Mouse (Mus musculus): ENCODE measurements around the gene Ilf2.

Gene Ilf2

GRCm38 (mm10) chr3:90462579-90462978 is 13.3 kb upstream of the Ilf2 start:
- no peak for DNase-seq (ENCODE audit: low read depth, low spot score)

DNA sequence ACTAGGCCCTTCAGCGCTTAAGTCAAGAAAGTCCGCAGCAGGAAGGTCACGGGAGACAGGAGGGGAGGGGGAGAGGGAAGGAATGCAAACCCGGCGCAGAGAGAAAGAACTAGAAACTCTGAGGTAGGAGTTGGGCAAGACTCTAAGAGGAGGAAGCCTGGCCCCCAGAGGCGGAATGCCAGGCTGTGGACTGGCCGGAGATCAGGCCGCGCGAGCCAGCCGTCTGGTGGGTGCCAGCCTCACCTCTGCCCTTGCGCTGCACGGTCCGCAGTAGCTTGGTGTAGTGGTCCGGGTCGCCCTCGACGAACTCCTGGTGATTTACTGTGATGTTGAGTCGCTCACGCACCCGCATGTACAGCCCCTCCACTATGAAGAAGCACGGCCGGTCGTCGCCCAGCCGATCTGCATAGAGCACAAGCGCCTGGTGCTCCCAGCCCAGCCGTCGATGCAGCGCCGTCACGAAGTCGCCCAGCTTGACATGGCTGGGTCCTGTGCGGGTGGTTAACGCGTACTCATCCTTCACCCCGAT is 11.3 kb upstream of the Ilf2 start:
- peak; percentile 69 for DNase-seq (ENCODE audit: low read depth, low spot score)

DNA sequence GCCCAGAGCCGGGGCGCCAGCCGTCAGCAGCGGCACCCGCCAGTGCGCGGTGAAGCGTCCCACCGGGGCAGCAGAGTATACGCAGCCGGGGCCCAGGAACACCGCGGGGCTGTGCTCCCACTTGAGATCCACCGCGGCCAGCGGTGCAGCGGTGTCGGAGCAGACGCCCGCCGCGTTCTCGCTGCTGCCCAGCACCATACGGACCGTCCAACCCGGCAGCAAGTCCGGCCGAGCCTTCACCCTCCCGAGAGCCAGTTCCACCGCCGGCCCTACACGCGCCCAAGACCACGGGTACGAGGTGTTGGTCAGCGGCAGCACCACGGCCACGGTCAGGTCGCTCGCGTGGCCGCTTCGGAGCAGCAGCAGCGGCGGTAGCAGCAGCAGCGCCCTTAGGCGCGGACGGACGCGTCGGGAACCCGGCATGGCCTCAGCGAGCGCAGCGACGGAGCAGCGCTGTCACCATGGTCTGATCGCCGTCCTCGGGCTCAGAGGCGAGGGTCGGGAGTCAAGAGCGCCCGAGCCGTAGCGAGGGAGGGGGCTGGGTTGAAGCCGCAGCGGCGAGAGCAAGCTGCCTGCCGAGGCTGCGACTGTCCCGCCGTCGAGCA is 10.7 kb upstream of the Ilf2 start:
- no peak for DNase-seq (ENCODE audit: low read depth, low spot score)

- peak; percentile 73 for DNase-seq (ENCODE audit: low read depth, low spot score)
These were observed 10.1 kb upstream of the Ilf2 start, which contains the start of gene Npr1 for GRCm38 (mm10) chr3:90465686-90466310. Gene Npr1, minus strand, starts transcription at chr3:90465866.

- DNase-seq (ENCODE audit: low read depth, low spot score): peak; percentile 90
These were observed 9.6 kb upstream of the Ilf2 start for GRCm38 (mm10) chr3:90466311-90466766.

DNA sequence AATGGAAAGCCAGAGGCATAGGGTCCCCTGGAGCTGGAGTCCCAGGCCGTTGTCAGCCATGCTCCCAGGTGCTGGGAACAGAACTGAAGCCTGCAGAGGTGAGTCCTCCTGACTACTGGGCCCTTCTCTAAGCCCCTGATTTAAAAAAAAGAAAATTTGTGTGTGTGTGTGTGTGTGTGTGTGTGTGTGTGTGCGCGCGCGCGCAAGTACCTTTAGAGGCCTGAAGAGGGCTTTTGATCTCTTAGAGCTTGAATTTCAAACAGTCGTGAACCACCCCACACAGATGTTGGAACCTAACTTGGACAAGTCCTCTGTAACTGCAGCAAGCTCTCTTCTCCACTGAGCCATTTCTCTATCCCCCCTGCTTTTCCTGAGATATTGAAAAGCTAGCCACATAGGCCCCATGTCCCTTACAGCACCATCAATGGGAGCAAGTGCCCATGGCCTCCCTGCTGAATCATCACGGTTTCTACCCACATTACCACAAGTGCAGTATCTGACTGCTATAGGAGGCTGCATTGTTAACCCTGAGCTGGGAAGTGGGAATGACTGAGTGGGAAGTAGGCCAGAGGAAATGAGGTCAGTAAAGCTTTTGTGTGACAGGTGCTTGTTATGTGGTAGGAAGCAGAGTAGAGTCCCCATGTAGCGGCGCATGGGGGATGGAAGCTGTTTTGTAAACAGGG is 8.2 kb upstream of the Ilf2 start:
- DNase-seq (ENCODE audit: low read depth, low spot score): no peak

DNA sequence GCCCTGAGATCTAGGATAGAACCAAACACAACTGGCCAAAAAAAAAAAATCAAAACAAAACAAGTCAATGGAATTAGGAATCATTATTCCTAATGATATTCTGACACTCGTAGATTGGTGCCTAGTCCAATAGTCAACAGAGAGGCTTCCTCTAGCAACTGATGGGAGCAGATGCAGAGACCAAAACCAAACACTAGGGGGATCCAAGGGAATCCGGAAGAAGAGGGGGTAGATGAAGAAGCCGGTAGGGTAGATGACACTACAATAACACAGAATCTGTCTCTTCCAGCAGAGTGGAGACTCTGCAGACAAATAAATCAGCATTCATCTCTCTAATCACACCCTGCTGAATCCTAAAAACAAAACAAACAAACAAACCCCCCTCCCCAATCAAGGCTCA is 3.7 kb upstream of the Ilf2 start:
- peak; percentile 82 for DNase-seq (ENCODE audit: low read depth, low spot score)

DNA sequence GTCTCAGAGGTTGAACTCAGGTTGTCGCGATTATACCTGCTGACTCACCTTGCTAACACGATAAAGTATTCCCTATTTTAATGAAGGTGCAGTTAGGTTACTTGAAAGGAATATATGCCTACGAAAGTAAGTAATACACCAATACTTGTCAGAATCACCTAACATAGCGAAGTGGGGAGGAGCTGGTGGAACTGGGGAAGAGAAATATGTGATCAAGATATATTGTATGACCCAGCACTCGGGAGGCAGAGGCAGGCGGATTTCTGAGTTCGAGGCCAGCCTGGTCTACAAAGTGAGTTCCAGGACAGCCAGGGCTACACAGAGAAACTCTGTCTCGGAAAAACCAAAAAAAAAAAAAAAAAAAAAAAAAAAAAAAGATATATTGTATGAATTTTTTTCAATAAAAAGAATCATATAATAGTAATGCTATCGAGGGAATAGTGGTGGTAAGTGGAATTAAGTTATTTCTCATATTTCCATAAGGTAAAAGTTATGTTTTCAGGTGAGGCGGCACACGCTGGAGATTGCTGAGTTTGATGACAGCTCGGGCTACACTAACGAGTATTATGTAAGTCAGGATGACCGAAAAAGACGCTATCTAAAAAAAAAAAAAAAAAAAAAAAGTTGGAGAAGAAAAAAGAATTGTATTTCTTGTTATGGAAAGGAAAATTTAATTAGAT is 635 bp upstream of the Ilf2 start:
- no peak for DNase-seq (ENCODE audit: low read depth, low spot score)

- no peak for DNase-seq (ENCODE audit: low read depth, low spot score)
These were observed 11.1 kb downstream of the Ilf2 start for GRCm38 (mm10) chr3:90486998-90487397.

DNA sequence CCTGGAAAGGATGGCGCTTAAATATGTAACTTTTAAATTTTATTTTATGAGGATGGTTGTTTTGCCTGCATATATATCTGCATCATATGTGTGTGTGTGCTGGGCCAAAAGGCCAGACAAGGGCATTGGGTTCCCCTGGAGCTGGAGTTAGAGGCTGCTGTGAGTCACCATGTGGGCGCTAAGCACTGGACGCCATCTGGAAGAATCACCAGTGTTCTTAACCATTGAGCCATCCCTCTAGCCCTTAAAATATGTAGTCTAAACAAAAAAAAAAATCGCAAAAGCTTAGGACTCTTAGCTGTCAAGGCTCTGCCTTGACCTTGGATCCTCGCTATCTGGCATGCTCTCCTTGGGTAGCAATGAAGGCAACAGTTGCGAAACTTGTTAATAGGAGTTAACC is 12.7 kb downstream of the Ilf2 start:
- DNase-seq (ENCODE audit: low read depth, low spot score): no peak

DNA sequence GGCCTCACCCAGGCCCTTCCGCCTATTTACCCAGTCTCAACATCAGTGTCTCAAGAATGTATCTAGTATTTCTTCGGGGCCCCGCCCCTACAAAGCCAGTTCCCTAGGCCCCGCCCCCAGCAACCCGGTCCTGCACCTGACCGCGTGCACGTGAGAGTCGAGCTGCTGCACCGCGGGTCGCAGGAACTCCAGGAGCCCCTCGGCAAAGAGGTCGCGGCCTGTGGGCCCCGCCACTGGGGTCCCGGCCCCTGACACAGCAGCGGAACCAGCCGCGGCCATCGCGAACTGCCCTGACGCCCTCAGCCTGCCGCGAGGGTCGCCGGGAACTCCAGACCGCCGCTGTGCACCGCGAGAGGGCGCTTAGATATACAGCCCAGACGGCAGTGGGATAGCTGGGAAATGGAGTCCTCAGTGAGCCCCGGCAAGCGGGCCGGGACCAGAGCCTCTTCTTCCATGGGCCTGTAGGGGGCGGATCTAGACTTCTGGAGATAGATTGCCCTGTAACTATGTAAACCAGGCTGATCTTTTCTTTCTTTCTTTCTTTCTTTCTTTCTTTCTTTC is 14.8 kb downstream of the Ilf2 start, which contains the start of gene Snapin:
Snapin (minus strand) TSS at position 338 of the 561 bp plus-strand sequence.
- DNase-seq (ENCODE audit: low read depth, low spot score): peak; percentile 96

DNA sequence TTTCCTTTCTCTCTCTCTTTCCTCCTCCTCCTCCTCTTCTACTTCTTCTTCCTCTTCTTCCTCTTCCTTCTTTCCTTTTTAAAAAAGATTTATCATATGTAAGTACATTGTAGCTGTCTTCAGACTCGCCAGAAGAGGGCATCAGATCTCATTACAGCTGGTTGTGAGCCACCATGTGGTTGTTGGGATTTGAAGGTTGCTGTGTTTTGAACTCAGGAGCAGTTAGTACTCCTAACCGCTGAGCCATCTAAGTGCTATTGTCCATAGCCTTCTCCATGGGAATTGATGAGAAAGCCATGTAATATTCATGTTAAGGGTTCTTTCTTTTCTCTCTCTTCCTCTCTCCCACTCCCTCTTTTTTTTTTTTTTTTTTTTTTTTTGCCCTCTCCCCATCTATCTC is 15.4 kb downstream of the Ilf2 start:
- peak; percentile 79 for DNase-seq (ENCODE audit: low read depth, low spot score)

DNA sequence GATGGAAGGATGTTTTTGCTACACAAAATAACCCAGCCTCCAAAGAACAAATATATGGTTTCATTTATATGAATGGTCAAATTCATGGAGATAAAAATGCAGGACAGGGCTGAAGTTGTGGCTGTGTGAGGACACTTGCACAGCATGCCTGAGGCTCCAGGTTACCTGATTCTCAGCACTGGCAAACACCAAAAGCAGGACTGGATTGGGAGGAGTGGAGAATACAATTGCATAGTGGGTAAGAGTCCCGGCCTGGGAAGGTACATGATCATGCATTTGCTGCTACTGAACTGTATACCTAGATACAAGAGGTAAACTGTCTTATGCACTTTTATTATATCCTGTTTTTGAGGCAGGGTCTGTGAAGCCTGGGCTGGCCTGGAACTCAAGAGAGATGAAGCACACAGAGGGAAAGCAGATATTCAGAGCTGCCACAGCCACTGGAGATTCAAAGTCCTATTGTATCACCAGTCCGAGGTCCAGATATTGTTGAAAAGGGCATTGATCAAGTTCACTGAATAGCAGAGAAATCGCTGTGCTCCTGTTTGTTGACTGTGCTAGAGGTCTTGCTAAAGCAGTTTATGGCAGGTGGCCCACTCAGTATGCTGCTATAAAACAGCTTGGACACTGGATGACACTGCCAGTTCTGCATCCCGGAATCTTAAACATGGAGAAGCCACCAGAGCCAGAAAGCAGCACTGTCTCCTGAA is 18.1 kb downstream of the Ilf2 start:
- DNase-seq (ENCODE audit: low read depth, low spot score): peak; percentile 26

- no peak for DNase-seq (ENCODE audit: low read depth, low spot score)
These were observed 20.1 kb downstream of the Ilf2 start for GRCm38 (mm10) chr3:90495850-90496525.

DNA sequence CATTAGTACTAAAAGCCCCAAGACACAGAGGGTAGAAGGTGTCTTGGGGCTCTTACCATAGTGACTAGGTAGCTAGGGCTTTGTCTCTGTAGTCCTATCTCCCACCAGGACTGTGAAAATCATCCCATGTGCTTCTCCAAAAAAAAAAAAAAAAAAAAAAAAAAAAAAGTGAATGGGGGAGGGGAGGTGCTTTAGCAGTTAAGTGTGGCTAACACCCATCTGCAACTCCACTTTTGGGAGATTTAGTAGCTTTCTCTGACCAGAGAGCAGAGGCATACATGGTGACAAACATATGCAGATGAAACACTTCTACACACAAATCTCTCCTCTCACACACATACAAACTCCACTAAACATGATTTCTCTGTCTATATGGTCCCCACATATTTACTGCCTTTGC is 21.7 kb downstream of the Ilf2 start:
- DNase-seq (ENCODE audit: low read depth, low spot score): no peak

DNA sequence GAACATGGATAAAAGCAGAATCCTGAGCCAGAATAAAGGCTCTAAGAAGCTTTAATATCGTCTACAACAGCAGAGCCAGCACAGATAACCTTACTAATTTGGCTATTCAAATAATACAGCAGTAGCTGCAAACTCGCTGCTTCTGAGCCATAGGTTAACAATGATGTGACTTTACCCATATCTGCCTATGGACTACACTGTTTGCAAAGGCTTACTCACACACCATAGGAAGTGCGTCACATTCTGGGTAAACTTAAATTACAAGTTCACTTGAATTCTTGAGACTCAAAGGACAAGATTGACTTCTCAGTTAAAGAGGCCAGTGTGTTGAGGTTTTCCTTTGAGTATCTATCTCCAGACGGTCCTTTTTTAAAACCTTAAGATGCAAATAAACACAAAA is 27.5 kb downstream of the Ilf2 start:
- no peak for DNase-seq (ENCODE audit: low read depth, low spot score)

- DNase-seq (ENCODE audit: low read depth, low spot score): no peak
These were observed 29.3 kb downstream of the Ilf2 start for GRCm38 (mm10) chr3:90505216-90505615.

DNA sequence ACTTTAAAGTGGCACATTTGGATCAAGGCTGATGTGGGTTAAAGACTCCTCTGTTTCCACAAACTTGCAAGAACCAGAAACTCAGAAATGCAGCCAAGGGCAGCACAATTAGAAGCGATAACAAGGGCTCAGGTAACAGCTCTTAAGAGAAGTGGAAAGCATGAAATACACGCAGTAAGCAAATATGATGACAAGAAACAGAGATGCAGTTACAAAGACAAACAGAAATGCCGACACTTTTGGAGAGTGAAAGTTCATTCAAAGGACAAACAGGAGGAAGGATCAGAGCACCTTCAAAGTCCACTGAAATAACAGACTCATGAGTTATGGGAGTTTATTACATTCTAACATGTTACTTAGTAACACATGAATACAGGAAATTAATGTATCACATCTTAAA is 30.4 kb downstream of the Ilf2 start:
- DNase-seq (ENCODE audit: low read depth, low spot score): no peak

- peak; percentile 29 for DNase-seq (ENCODE audit: low read depth, low spot score)
These were observed 32.5 kb downstream of the Ilf2 start for GRCm38 (mm10) chr3:90508287-90508949.
